ENCODE assay signal across 8 mouse cellular contexts in genomic region chr5:38632463-38633449, GRCm38 (mm10). TPM values are rescaled to one million over a fixed set of nuclear protein-coding genes. Genes with fewer than 3 reads are reported as not detected.
DNase-seq lines count a peak whose midpoint lies in the region; ATAC-seq and TF ChIP-seq lines count a peak whose summit lies in the region.

No protein-coding gene starts in this region.

- H3K4me3 ChIP-seq in G1E (ENCODE audit: low read depth, low read length) = no peak overlapping the region
- H3K4me3 ChIP-seq in bone marrow, adult 2 months (replicated peaks; ENCODE audit: control insufficient read depth, low read depth, low read length) = no peak overlapping the region
- H3K4me3 ChIP-seq in embryonic fibroblast, embryonic 13.5 days (ENCODE audit: insufficient read depth, low read length) = no peak overlapping the region
- H3K4me3 ChIP-seq in hindbrain, embryonic 11.5 days (ENCODE audit: low read depth, low read length) = no peak overlapping the region

- peaks cover 7% of the 10 kb centered on the region; the same call in 1 of the 2 replicates for H3K27me3 ChIP-seq in G1E (ENCODE audit: insufficient read depth, low read length)
- H3K27me3 ChIP-seq in hindbrain, embryonic 11.5 days (ENCODE audit: control insufficient read depth, insufficient read depth, low read length) = no peaks in the 10 kb centered on the region

- no peak for ATAC-seq in G1E (ENCODE audit: extremely low read depth, insufficient number of reproducible peaks, low FRiP score, poor library complexity, severe bottlenecking)
- ATAC-seq in hindbrain, embryonic 11.5 days (ENCODE audit: low FRiP score) = no peak

- H3K36me3 ChIP-seq in G1E (replicated peaks) = no peaks in the 10 kb centered on the region
- no peaks in the 10 kb centered on the region for H3K36me3 ChIP-seq in hindbrain, embryonic 11.5 days (ENCODE audit: control insufficient read depth, insufficient read depth, low read length)

- peak; percentile 59 for TF ChIP-seq CTCF in G1E (IDR thresholded peaks at IDR 0.05; ENCODE audit: low read depth, low read length)
- peak; percentile 23; the same call in 1 of the 2 replicates for TF ChIP-seq CTCF in bone marrow, adult 2 months (IDR thresholded peaks at IDR 0.05; ENCODE audit: control insufficient read depth, insufficient read depth, low read length)
- peak; percentile 21; the same call in 1 of the 2 replicates for TF ChIP-seq CTCF in embryonic fibroblast, embryonic 13.5 days (IDR thresholded peaks at IDR 0.05; ENCODE audit: borderline replicate concordance, insufficient read depth, low read length)

- H3K4me2 ChIP-seq in hindbrain, embryonic 11.5 days (replicated peaks; ENCODE audit: low read depth, low read length) = no peak overlapping the region

- WGBS in bone marrow, adult 2 months = 67% methylated on average over 13 of the region's 13 CpGs
- 70% methylated on average over 13 of the region's 13 CpGs for WGBS in hindbrain, embryonic 11.5 days

- H3K9ac ChIP-seq in hindbrain, embryonic 11.5 days (ENCODE audit: low read depth, low read length) = no peak overlapping the region

- no peak for TF ChIP-seq POLR2A in bone marrow, adult 2 months (IDR thresholded peaks at IDR 0.05; ENCODE audit: borderline replicate concordance, control insufficient read depth, low read depth, low read length)
- TF ChIP-seq POLR2A in embryonic fibroblast, embryonic 13.5 days (IDR thresholded peaks at IDR 0.05; ENCODE audit: low read depth, low read length) = no peak

- H3K27ac ChIP-seq in bone marrow, adult 2 months (ENCODE audit: control insufficient read depth, insufficient read depth, low read depth, low read length, poor library complexity) = no peak overlapping the region
- H3K27ac ChIP-seq in embryonic fibroblast, embryonic 13.5 days (ENCODE audit: insufficient read depth, low read length) = no peak overlapping the region
- no peak overlapping the region for H3K27ac ChIP-seq in hindbrain, embryonic 11.5 days (ENCODE audit: low read depth, low read length)

- no peaks in the 10 kb centered on the region for H3K4me1 ChIP-seq in G1E (ENCODE audit: insufficient read depth, low read depth, low read length)
- H3K4me1 ChIP-seq in bone marrow, adult 2 months (ENCODE audit: control insufficient read depth, insufficient read depth, low read length) = peaks cover 1% of the 10 kb centered on the region
- peaks cover 9% of the 10 kb centered on the region; the same call in 1 of the 2 replicates for H3K4me1 ChIP-seq in embryonic fibroblast, embryonic 13.5 days (ENCODE audit: control insufficient read depth, insufficient read depth, low read length)
- H3K4me1 ChIP-seq in hindbrain, embryonic 11.5 days (replicated peaks; ENCODE audit: control insufficient read depth, insufficient read depth, low read length) = no peaks in the 10 kb centered on the region

- peak; percentile 21 for DNase-seq in G1E (ENCODE audit: low spot score)
- DNase-seq in hindbrain, embryonic 11.5 days (ENCODE audit: low spot score) = peak; percentile 84
- peak; percentile 75 to 89 for DNase-seq in layer of hippocampus, postnatal 14 days (ENCODE audit: low spot score in 2 of 2)
- DNase-seq in lung, postnatal 4 days = peak; percentile 44 to 77
- peak; percentile 87 to 92 for DNase-seq in right cerebral cortex, adult 2 months (ENCODE audit: low spot score in 2 of 2)
- peak; percentile 25 for DNase-seq in urinary bladder, postnatal 10 days (ENCODE audit: low spot score)

- H3K9me3 ChIP-seq in G1E (replicated peaks) = no peaks in the 10 kb centered on the region
- no peaks in the 10 kb centered on the region for H3K9me3 ChIP-seq in hindbrain, embryonic 11.5 days (ENCODE audit: control insufficient read depth, low read length)

RNA-seq across cellular contexts. Expression of gene Zfp518b, which starts 51.9 kb away (rescaled TPM):
- total RNA-seq in G1E (2014; fragmentation: Nextera tagmentation) (not detected in 2 replicates), G1E (2017) (0.06 and 0.16 TPM in 2 replicates)
- not detected in 2 replicates for polyA plus RNA-seq in G1E (2012)
- polyA plus RNA-seq in bone marrow, adult 2 months (2011; ENCODE audit: insufficient read depth, insufficient read length, low replicate concordance, missing spikeins) = 0.38 and 2.5 TPM in 2 replicates
- 19.7 and 22.4 TPM in 2 replicates for polyA plus RNA-seq in embryonic fibroblast, embryonic 13.5 days (2011; ENCODE audit: insufficient read length, low read depth, missing spikeins)
- 40.1 and 47.6 TPM in 2 replicates for polyA plus RNA-seq in hindbrain, embryonic 11.5 days (2014; fragmentation: Nextera tagmentation; extraction: Ambion mirVana)
- 10 to 100 TPM; 13.8 to 16.5 TPM for total RNA-seq in layer of hippocampus, postnatal 14 days (2021)

Comparison
In these comparisons a context has a peak if more than half of its experiments do, and no peak if none do; other contexts are left out.
1. DNase-seq: peak in every context shown above with its lines; median percentile 90 in right cerebral cortex, adult 2 months; 84 in hindbrain, embryonic 11.5 days; 82 in layer of hippocampus, postnatal 14 days; 60 in lung, postnatal 4 days; 25 in urinary bladder, postnatal 10 days; 21 in G1E.